In genomic region chr6:52713897-52714509, GRCm38 (mm10) we compare ENCODE assay signal across 8 mouse cellular contexts. TPM values are rescaled to one million over a fixed set of nuclear protein-coding genes. Genes with fewer than 3 reads are reported as not detected.
DNase-seq lines count a peak whose midpoint lies in the region; ATAC-seq lines count a peak whose summit lies in the region.

No protein-coding gene starts in this region.

- peak overlapping the region; percentile 91 for H3K27ac ChIP-seq in intestine, embryonic 16.5 days (ENCODE audit: low read length)
- peak overlapping the region; percentile 91 for H3K27ac ChIP-seq in limb, embryonic 10.5 days
- H3K27ac ChIP-seq in midbrain, embryonic 11.5 days (ENCODE audit: low read depth, low read length): peak overlapping the region; percentile 65; the same call in 1 of the 2 replicates

- H3K9ac ChIP-seq in intestine, embryonic 16.5 days (ENCODE audit: low read depth, low read length): peak overlapping the region; percentile 94
- H3K9ac ChIP-seq in midbrain, embryonic 11.5 days (ENCODE audit: low read length): peak overlapping the region; percentile 90

- H3K36me3 ChIP-seq in intestine, embryonic 16.5 days (ENCODE audit: control insufficient read depth, insufficient read depth, low read length): no peaks in the 10 kb centered on the region
- H3K36me3 ChIP-seq in limb, embryonic 10.5 days: no peaks in the 10 kb centered on the region
- no peaks in the 10 kb centered on the region for H3K36me3 ChIP-seq in midbrain, embryonic 11.5 days (ENCODE audit: control insufficient read depth, insufficient read depth, low read length)

- H3K4me1 ChIP-seq in intestine, embryonic 16.5 days (ENCODE audit: control insufficient read depth, insufficient read depth, low read length): peaks cover 2% of the 10 kb centered on the region; the same call in 1 of the 2 replicates
- peaks cover 5% of the 10 kb centered on the region for H3K4me1 ChIP-seq in limb, embryonic 10.5 days
- no peaks in the 10 kb centered on the region; the same call in 1 of the 2 replicates for H3K4me1 ChIP-seq in midbrain, embryonic 11.5 days (ENCODE audit: control insufficient read depth, insufficient read depth, low read length)

- intact Hi-C loops in gastrocnemius, postnatal 36 days (cut with DNase I): loop anchor here (5.0 kb wide), 2 partner anchors 72 to 457 kb away; partner anchors contain the start of gene Hibadh

- no peaks in the 10 kb centered on the region for H3K27me3 ChIP-seq in intestine, embryonic 16.5 days (replicated peaks; ENCODE audit: control insufficient read depth, insufficient read depth, low read length)
- H3K27me3 ChIP-seq in limb, embryonic 10.5 days (ENCODE audit: low read depth, poor library complexity, severe bottlenecking): no peaks in the 10 kb centered on the region
- no peaks in the 10 kb centered on the region for H3K27me3 ChIP-seq in midbrain, embryonic 11.5 days (ENCODE audit: control insufficient read depth, insufficient read depth, low read length)

- peak; percentile 93 for DNase-seq in adipocyte (ENCODE audit: low spot score)
- DNase-seq in embryo, embryonic 11.5 days (ENCODE audit: low read depth, low spot score): peak; percentile 57
- DNase-seq in gastrocnemius, postnatal 36 days: peak; percentile 63 to 68
- DNase-seq in limb, embryonic 10.5 days (ENCODE audit: low spot score): peak; percentile 78
- peak; percentile 97 for DNase-seq in midbrain, embryonic 11.5 days (ENCODE audit: low spot score, missing footprints)
- peak; percentile 49 to 58 for DNase-seq in right cerebral cortex, postnatal 36 days (ENCODE audit: low spot score in 2 of 2)
- DNase-seq in urinary bladder, postnatal 36 days (ENCODE audit: low spot score in 2 of 2): peak; percentile 83 to 90

- under 1% methylated on average over 52 of the region's 52 CpGs for WGBS in intestine, embryonic 16.5 days
- WGBS in limb, embryonic 10.5 days: under 1% methylated on average over 52 of the region's 52 CpGs
- under 1% methylated on average over 50 of the region's 52 CpGs for WGBS in midbrain, embryonic 11.5 days

- peak; percentile 90 for ATAC-seq in intestine, embryonic 16.5 days
- peak; percentile 83 for ATAC-seq in midbrain, embryonic 11.5 days (ENCODE audit: low FRiP score)

- peak overlapping the region; percentile 65 for H3K4me2 ChIP-seq in intestine, embryonic 16.5 days (ENCODE audit: low read depth, low read length)
- H3K4me2 ChIP-seq in midbrain, embryonic 11.5 days: peak overlapping the region; percentile 69

- H3K9me3 ChIP-seq in intestine, embryonic 16.5 days (ENCODE audit: control insufficient read depth, low read length): no peaks in the 10 kb centered on the region
- H3K9me3 ChIP-seq in limb, embryonic 10.5 days (replicated peaks): no peaks in the 10 kb centered on the region
- no peaks in the 10 kb centered on the region for H3K9me3 ChIP-seq in midbrain, embryonic 11.5 days (ENCODE audit: control insufficient read depth, low read length)

- H3K4me3 ChIP-seq in intestine, embryonic 16.5 days (ENCODE audit: low read length): peak overlapping the region; percentile 96
- H3K4me3 ChIP-seq in limb, embryonic 10.5 days: peak overlapping the region; percentile 93
- H3K4me3 ChIP-seq in midbrain, embryonic 11.5 days (ENCODE audit: low read depth, low read length): peak overlapping the region; percentile 97

RNA-seq across cellular contexts. Expression of gene Tax1bp1, which starts 0.5 kb away (rescaled TPM):
- 10 to 100 TPM; 62.0 to 72.4 TPM for total RNA-seq in gastrocnemius, postnatal 36 days (2021)
- 162 and 168 TPM in 2 replicates for polyA plus RNA-seq in intestine, embryonic 16.5 days (2015; fragmentation: Nextera tagmentation; extraction: Ambion mirVana)
- 105 and 122 TPM in 2 replicates for polyA plus RNA-seq in limb, embryonic 10.5 days (2016; fragmentation: Nextera tagmentation; extraction: Ambion mirVana)
- 144 and 155 TPM in 2 replicates for polyA plus RNA-seq in midbrain, embryonic 11.5 days (2014; fragmentation: Nextera tagmentation; extraction: Ambion mirVana)

Comparison
In these comparisons a context has a peak if more than half of its experiments do, and no peak if none do; other contexts are left out.
1. Peak in every context shown above with its lines: DNase-seq, ATAC-seq, H3K4me3 ChIP-seq and H3K27ac ChIP-seq.